Mouse (Mus musculus) mouse trophoblast stem cell (cell line): ENCODE measurements around the gene Mapk13.
"Not testable (repeated sequence)": the region's sequence is repeated elsewhere in the genome, so short reads cannot be mapped to it uniquely, and the experiment has no call there.

Source experiments
- in situ Hi-C, 2 experiments: fragments of 300-500 bp; cut with MseI, MboI; formaldehyde crosslinking; loops; 2 replicates in 1 of 2; 3 replicates in 1 of 2; pipeline ENCODE4 v1.15.1; 2025

Gene Mapk13

GRCm38 (mm10) chr17:28814529-28815097, 45.5 kb downstream of the Mapk13 start:
- in situ Hi-C loops, result no loop called here

- in situ Hi-C loops, result no loop called here
Observed at GRCm38 (mm10) chr17:28815384-28816004, 46.4 kb downstream of the Mapk13 start.

GRCm38 (mm10) chr17:28816326-28816725, 47.2 kb downstream of the Mapk13 start:
- in situ Hi-C loops, result not testable (repeated sequence)

- in situ Hi-C loops, result no loop called here
Observed at GRCm38 (mm10) chr17:28816875-28817811, 48.0 kb downstream of the Mapk13 start.

- in situ Hi-C loops, result no loop called here
Observed at GRCm38 (mm10) chr17:28820189-28820588, 51.1 kb downstream of the Mapk13 start.

- in situ Hi-C loops, result no loop called here
Observed at GRCm38 (mm10) chr17:28823004-28823745, 54.1 kb downstream of the Mapk13 start.

GRCm38 (mm10) chr17:28823749-28824148, 54.7 kb downstream of the Mapk13 start:
- in situ Hi-C loops, result no loop called here

GRCm38 (mm10) chr17:28824896-28825295, 55.8 kb downstream of the Mapk13 start:
- in situ Hi-C loops, result no loop called here

GRCm38 (mm10) chr17:28825359-28826041, 56.4 kb downstream of the Mapk13 start:
- in situ Hi-C loops, result no loop called here

- in situ Hi-C loops, result no loop called here
Observed at GRCm38 (mm10) chr17:28827665-28828231, 58.7 kb downstream of the Mapk13 start.

- in situ Hi-C loops, result no loop called here
Observed at GRCm38 (mm10) chr17:28829120-28829519, 60.0 kb downstream of the Mapk13 start.
